Mouse (Mus musculus) embryonic facial prominence, embryonic 13.5 days (tissue): ENCODE measurements around the gene Hpdl. TPM values are rescaled to one million over a fixed set of nuclear protein-coding genes. Genes with fewer than 3 reads are reported as not detected.
A peak's percentile ranks its signal among the peaks of the same experiment; 100 is the strongest.

Source experiments
- ATAC-seq: fragments of 200-750 bp; cut with Nextera tagmentation; 2 replicates; pipeline ENCODE4 v1.8.0; 2017; ENCODE audit warnings: low read depth; ENCODE audit not compliant: insufficient number of reproducible peaks, insufficient read depth, low FRiP score, low TSS enrichment
- H3K27ac ChIP-seq: fragments of 300-500 bp; sonication (generic); 2 replicates; pipeline ENCODE4 v1.5.1; 2015; ENCODE audit warnings: moderate library complexity, mild to moderate bottlenecking, inconsistent platforms
- H3K27me3 ChIP-seq: fragments of 300-500 bp; sonication (generic); 2 replicates; pipeline ENCODE4 v1.6.1; 2015; ENCODE audit warnings: mild to moderate bottlenecking, inconsistent platforms
- H3K36me3 ChIP-seq: fragments of 300-500 bp; sonication (generic); 2 replicates; pipeline ENCODE4 v1.6.1; 2015; ENCODE audit warnings: mild to moderate bottlenecking, inconsistent platforms
- H3K4me1 ChIP-seq: fragments of 300-500 bp; sonication (generic); 2 replicates; pipeline ENCODE4 v1.6.1; 2015; ENCODE audit warnings: inconsistent platforms
- H3K4me2 ChIP-seq: fragments of 300-500 bp; sonication (generic); 2 replicates; pipeline ENCODE4 v1.6.1; 2015; ENCODE audit warnings: moderate library complexity, mild to moderate bottlenecking, inconsistent platforms
- H3K4me3 ChIP-seq: fragments of 300-500 bp; sonication (generic); 2 replicates; pipeline ENCODE4 v1.5.1; 2015; ENCODE audit warnings: mild to moderate bottlenecking, inconsistent platforms
- H3K9ac ChIP-seq: fragments of 300-500 bp; sonication (generic); 2 replicates; pipeline ENCODE4 v1.6.1; 2015; ENCODE audit warnings: mild to moderate bottlenecking, inconsistent platforms
- H3K9me3 ChIP-seq: fragments of 300-500 bp; sonication (generic); 2 replicates; pipeline ENCODE4 v1.6.1; 2016; ENCODE audit warnings: inconsistent platforms
- WGBS: fragments of 180-500 bp; shearing (Covaris S2); methylation state at CpG from one replicate; pipeline ENCODE4 v1.1.7; 2015; ENCODE audit warnings: mixed read lengths; 5-methylcytosine and 5-hydroxymethylcytosine counted together
- polyA plus RNA-seq: library from polyadenylated mRNA; unstranded; fragments of >200 nt; fragmentation: Nextera tagmentation; extraction: Ambion mirVana; gene quantifications from 2 replicates; pipeline ENCODE4 v1.2.1, GENCODE M21; 2015

Gene Hpdl
- polyA plus RNA-seq, 1 experiment from 2014 or later, result 0.70 TPM

DNA sequence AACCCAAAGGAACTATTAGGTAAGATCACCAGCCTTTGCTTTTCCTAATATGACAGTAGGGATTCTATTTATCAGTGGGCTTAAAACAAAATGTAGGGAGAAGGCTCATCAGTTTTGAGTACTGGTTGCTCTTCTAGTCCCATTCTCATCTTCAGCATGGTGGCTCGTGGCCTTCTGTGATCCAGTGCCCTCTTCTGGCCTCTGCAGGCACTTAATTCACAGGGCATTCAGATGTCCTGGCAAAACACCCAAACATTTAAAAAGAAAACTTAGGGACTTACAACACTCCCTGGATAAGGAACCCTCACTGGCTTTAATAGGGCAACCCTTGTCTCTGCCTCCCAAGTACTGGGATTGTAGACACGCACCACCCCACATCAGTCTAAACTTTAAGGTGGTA, 27.2 kb downstream of the Hpdl start:
- ATAC-seq, result no peak
- H3K4me2 ChIP-seq, result no peak overlapping the region
- WGBS, result 72% methylated on average over 2 of the region's 2 CpGs

GRCm38 (mm10) chr4:116792453-116792852, 29.1 kb downstream of the Hpdl start:
- Histone ChIP-seq H3K4me2 (no peak overlapping the region), H3K36me3 (0 out of 2 replicates have a peak, but pooled peaks cover 2% of the 10 kb centered on the region)
- 88% methylated on average over 8 of the region's 8 CpGs for WGBS

More for the DNA sequence above, 27.2 kb downstream of the Hpdl start:
- Histone ChIP-seq H3K4me1 (no peaks in the 10 kb centered on the region), H3K36me3 (0 out of 2 replicates have a peak, but pooled peaks cover 2% of the 10 kb centered on the region), H3K27ac (no peak overlapping the region), H3K27me3 (no peaks in the 10 kb centered on the region), H3K9me3 (no peaks in the 10 kb centered on the region), H3K9ac (no peak overlapping the region), H3K4me3 (no peak overlapping the region)

DNA sequence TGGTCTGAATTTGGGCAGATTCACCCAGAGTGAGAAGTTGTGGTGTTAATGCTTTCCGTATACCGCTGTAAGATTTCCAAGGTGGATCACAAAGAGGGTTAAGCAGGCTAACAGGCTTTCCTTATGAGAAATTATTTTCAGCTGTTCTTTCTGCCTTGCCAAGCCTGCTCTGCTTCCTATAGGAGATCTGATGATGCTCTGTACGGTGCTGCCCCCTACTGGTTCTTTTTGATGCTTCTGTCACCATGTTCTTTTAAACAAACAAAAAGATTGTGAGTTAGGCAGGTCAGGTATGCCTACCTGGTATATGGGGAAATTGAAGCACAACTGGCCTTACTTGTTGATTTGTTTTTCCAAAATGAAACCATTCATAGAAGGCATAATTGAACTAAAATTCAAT, 32.6 kb downstream of the Hpdl start:
- peak overlapping the region; percentile 69; the same call in 1 of the 2 replicates for H3K27ac ChIP-seq
- no peaks in the 10 kb centered on the region for H3K9me3 ChIP-seq
- H3K9ac ChIP-seq, result peak overlapping the region; percentile 44
- ATAC-seq, result 0 out of 2 replicates have a peak, but pooled peaks have one; percentile 20
- H3K4me2 ChIP-seq, result peak overlapping the region; percentile 38
- no peak overlapping the region for H3K4me3 ChIP-seq
- no peaks in the 10 kb centered on the region for H3K27me3 ChIP-seq
- WGBS, result 1% methylated on average over 3 of the region's 3 CpGs
- 0 out of 2 replicates have a peak, but pooled peaks cover 2% of the 10 kb centered on the region for H3K36me3 ChIP-seq
- H3K4me1 ChIP-seq, result peaks cover 10% of the 10 kb centered on the region

More at GRCm38 (mm10) chr4:116792453-116792852, 29.1 kb downstream of the Hpdl start:
- H3K4me3 ChIP-seq, result no peak overlapping the region
- H3K27ac ChIP-seq, result no peak overlapping the region
- no peaks in the 10 kb centered on the region for H3K27me3 ChIP-seq
- ATAC-seq, result no peak
- peaks cover 10% of the 10 kb centered on the region for H3K4me1 ChIP-seq
- H3K9ac ChIP-seq, result no peak overlapping the region
- H3K9me3 ChIP-seq, result no peaks in the 10 kb centered on the region

DNA sequence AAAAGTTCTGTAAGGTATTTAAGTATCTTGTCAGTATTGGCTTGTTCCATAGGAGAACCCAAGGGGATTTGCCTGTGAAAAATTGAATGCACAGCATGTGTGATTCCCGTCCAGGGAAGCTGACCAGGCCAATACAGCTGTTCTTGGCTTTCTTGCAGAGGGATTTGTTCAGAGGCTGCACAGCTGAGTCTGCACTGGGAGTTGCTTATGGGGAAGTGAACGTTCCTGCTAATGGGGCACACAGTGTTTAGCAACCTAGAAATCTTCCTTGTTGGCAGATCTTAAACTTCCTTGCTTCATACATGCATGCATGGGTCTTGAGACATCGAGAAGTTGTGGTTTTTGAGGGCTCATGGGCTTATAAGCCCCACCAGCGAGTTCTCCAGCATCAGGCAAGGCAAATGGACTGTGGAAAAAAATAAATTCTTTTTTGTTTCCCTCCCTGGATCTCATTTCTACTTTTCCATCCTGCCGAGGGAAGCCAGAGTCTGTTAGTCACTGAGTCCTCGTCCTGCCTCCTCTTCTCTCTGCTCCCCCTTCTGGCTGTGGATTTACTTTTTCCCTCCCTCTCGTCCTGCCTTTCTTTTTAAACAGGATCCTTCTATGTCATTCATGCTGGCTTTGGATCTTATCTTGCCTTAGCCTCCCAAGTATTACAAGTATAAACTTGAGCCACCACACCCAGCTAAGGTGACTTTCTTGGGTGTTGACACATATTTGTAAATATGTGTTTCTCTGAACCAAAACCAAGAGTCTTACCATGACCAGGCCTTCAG, 33.3 kb downstream of the Hpdl start:
- H3K27me3 ChIP-seq, result no peaks in the 10 kb centered on the region
- no peaks in the 10 kb centered on the region for H3K36me3 ChIP-seq
- no peak overlapping the region for H3K4me3 ChIP-seq
- peak overlapping the region; percentile 44 for H3K9ac ChIP-seq
- no peaks in the 10 kb centered on the region for H3K9me3 ChIP-seq
- ATAC-seq, result no peak
- WGBS, result 33% methylated on average over 7 of the region's 7 CpGs
- peak overlapping the region; percentile 38 for H3K4me2 ChIP-seq
- H3K27ac ChIP-seq, result peak overlapping the region; percentile 69; the same call in 1 of the 2 replicates
- peaks cover 10% of the 10 kb centered on the region for H3K4me1 ChIP-seq

DNA sequence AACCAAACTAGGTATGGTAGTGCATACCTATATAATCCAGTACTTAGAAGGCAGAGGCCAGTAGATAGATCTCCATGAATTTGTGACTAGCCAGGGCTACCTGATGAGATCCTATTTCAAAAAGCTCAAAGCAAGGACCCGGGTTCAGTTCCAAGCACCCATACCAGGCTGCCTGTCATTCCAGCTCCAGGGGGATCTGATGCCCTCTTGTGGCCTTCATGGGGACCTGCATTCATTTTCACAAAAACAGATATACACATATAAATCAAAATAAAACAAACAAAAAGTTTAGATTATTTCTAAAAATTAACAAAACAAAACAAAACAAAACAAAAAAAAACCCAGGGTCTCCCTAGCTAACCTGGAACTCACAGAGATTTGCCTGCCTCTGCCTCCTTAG, 34.9 kb downstream of the Hpdl start:
- H3K4me3 ChIP-seq, result no peak overlapping the region
- no peak for ATAC-seq
- no peak overlapping the region for H3K4me2 ChIP-seq
- H3K27ac ChIP-seq, result no peak overlapping the region
- no peaks in the 10 kb centered on the region for H3K27me3 ChIP-seq
- WGBS, result 100% methylated on average over 1 of the region's 1 CpGs
- no peak overlapping the region for H3K9ac ChIP-seq
- no peaks in the 10 kb centered on the region for H3K9me3 ChIP-seq
- no peaks in the 10 kb centered on the region for H3K36me3 ChIP-seq
- H3K4me1 ChIP-seq, result peaks cover 10% of the 10 kb centered on the region

GRCm38 (mm10) chr4:116782171-116782570, 39.3 kb downstream of the Hpdl start:
- no peak overlapping the region for H3K9ac ChIP-seq
- 17% methylated on average over 8 of the region's 8 CpGs for WGBS
- H3K4me2 ChIP-seq, result no peak overlapping the region
- no peaks in the 10 kb centered on the region for H3K9me3 ChIP-seq
- H3K4me3 ChIP-seq, result no peak overlapping the region
- no peaks in the 10 kb centered on the region for H3K36me3 ChIP-seq
- H3K27ac ChIP-seq, result no peak overlapping the region
- ATAC-seq, result no peak
- no peaks in the 10 kb centered on the region for H3K4me1 ChIP-seq
- H3K27me3 ChIP-seq, result no peaks in the 10 kb centered on the region

- H3K36me3 ChIP-seq, result no peaks in the 10 kb centered on the region
- no peaks in the 10 kb centered on the region for H3K9me3 ChIP-seq
- no peaks in the 10 kb centered on the region for H3K27me3 ChIP-seq
- H3K4me3 ChIP-seq, result no peak overlapping the region
- 63% methylated on average over 2 of the region's 2 CpGs for WGBS
- no peak overlapping the region for H3K9ac ChIP-seq
- no peak overlapping the region for H3K27ac ChIP-seq
- no peaks in the 10 kb centered on the region for H3K4me1 ChIP-seq
- ATAC-seq, result no peak
- no peak overlapping the region for H3K4me2 ChIP-seq
Measured at GRCm38 (mm10) chr4:116781366-116781765, 40.1 kb downstream of the Hpdl start.

DNA sequence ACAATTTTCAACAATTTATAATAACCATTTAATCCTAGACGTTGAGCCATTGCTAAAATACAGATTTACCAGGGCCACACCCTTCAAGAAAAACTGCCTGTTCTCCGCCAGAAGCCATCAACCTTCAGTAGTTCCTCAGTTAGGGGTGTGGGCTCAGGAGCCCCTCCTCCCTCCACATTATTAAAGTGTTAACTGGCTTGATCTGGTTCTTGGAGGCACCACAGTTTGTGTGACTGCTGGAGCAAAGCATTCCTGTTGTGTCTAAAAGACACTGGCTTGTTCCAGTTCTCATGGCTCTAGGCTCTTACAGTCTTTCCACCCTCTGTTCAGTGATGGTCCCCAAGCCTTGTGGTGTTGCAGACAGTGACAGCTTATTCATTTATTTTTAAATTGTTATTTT, 41.0 kb downstream of the Hpdl start:
- no peak for ATAC-seq
- Histone ChIP-seq H3K9ac (no peak overlapping the region), H3K4me3 (no peak overlapping the region), H3K4me1 (no peaks in the 10 kb centered on the region), H3K27ac (no peak overlapping the region), H3K4me2 (no peak overlapping the region), H3K36me3 (no peaks in the 10 kb centered on the region), H3K27me3 (no peaks in the 10 kb centered on the region), H3K9me3 (no peaks in the 10 kb centered on the region)
- WGBS, result 71% methylated on average over 2 of the region's 2 CpGs

DNA sequence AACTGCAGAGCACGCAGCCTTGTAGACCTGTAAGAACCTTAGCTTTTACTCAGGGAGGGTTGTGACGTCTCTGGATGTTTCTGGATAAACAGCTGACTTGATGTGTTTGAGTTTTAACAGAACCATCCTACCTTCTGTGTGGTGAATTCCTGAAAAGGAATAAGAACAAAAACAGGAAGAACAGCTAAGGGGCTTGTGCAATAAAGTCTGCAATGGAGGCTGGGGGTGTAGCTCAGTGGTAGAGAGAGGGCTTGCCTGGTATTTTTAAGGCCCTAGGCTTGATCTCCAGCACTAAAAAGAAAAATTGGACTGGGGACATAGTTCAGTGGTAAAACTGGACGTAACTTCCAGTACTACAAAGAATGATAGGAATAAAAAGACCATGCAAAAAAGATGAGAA, 44.4 kb downstream of the Hpdl start:
- 85% methylated on average over 3 of the region's 3 CpGs for WGBS
- H3K36me3 ChIP-seq, result no peaks in the 10 kb centered on the region
- ATAC-seq, result no peak
- H3K9me3 ChIP-seq, result no peaks in the 10 kb centered on the region
- H3K9ac ChIP-seq, result no peak overlapping the region
- no peak overlapping the region for H3K4me2 ChIP-seq
- H3K27me3 ChIP-seq, result no peaks in the 10 kb centered on the region
- no peak overlapping the region for H3K27ac ChIP-seq
- no peaks in the 10 kb centered on the region for H3K4me1 ChIP-seq
- no peak overlapping the region for H3K4me3 ChIP-seq

DNA sequence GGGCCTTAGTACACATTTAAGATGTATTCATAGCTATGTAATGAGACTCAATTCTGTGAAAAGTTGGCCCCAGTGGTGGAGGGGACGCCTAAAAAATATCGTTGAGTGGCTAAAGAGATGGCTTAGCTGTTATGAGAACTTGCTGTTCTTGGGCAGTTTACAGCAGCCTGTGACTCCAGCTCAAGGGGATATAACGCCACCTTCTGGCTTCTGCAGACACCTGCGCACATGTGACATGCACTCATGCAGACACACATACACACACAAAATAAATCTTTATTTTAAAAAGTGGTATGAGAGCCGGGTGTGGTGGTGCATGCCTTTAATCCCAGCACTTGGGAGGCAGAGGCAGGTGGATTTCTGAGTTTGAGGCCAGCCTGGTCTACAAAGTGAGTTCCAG, 45.1 kb downstream of the Hpdl start:
- ATAC-seq, result no peak
- Histone ChIP-seq H3K9ac (no peak overlapping the region), H3K4me1 (no peaks in the 10 kb centered on the region), H3K4me3 (no peak overlapping the region), H3K27me3 (no peaks in the 10 kb centered on the region), H3K4me2 (no peak overlapping the region), H3K27ac (no peak overlapping the region), H3K36me3 (no peaks in the 10 kb centered on the region), H3K9me3 (no peaks in the 10 kb centered on the region)
- 93% methylated on average over 5 of the region's 5 CpGs for WGBS
